Mouse (Mus musculus) ES-E14 (cell line): ENCODE measurements around the gene Cfap61. TPM values are rescaled to one million over a fixed set of nuclear protein-coding genes. Genes with fewer than 3 reads are reported as not detected.

ENCODE experiments used
- DNase-seq: peaks from one replicate; pipeline ENCODE4 v3.0.0-alpha.2; 2013; ENCODE audit warnings: low read depth, low spot score
- H3K27ac ChIP-seq: 2 replicates; pipeline ENCODE4 v1.5.1; 2012; ENCODE audit warnings: low read depth, mild to moderate bottlenecking, low read length, moderate library complexity, mixed read lengths; ENCODE audit not compliant: poor library complexity, insufficient read depth, severe bottlenecking
- H3K36me3 ChIP-seq: 2 replicates; pipeline ENCODE4 v1.6.1; 2012; ENCODE audit warnings: mild to moderate bottlenecking, low read length, moderate library complexity, mixed read lengths; ENCODE audit not compliant: control insufficient read depth, poor library complexity, insufficient read depth, severe bottlenecking
- H3K4me1 ChIP-seq, 2 experiments: fragments of 150-350 bp in 1 of 2; sonication (generic) in 1 of 2; 2 replicates each; pipeline ENCODE4 v1.6.1; 2012; ENCODE audit warnings: low read length in 2 of 2, mild to moderate bottlenecking in 1 of 2, mixed read lengths in 1 of 2; ENCODE audit not compliant: control insufficient read depth in 2 of 2, insufficient read depth in 2 of 2, poor library complexity in 1 of 2
- H3K4me3 ChIP-seq, 2 experiments: fragments of 150-350 bp in 1 of 2; sonication (generic) in 1 of 2; 2 replicates each; pipeline ENCODE4 v1.5.1; 2012; ENCODE audit warnings: low read length in 2 of 2, low read depth in 1 of 2, mild to moderate bottlenecking in 1 of 2, mixed read lengths in 1 of 2; ENCODE audit not compliant: insufficient read depth in 1 of 2, poor library complexity in 1 of 2, severe bottlenecking in 1 of 2
- H3K9ac ChIP-seq: 2 replicates; pipeline ENCODE4 v1.6.1; 2012; ENCODE audit warnings: low read depth, mild to moderate bottlenecking, low read length, mixed read lengths; ENCODE audit not compliant: poor library complexity, insufficient read depth, severe bottlenecking
- H3K9me3 ChIP-seq: fragments of 150-350 bp; sonication (generic); 2 replicates; pipeline ENCODE4 v1.6.1; 2012; ENCODE audit warnings: low read depth, mild to moderate bottlenecking, low read length; ENCODE audit not compliant: control insufficient read depth, insufficient read depth
- CHD2 ChIP-seq: IDR thresholded peaks from 2 replicates; pipeline ENCODE4 v1.6.1; 2014; ENCODE audit warnings: mild to moderate bottlenecking, low read depth, low read length, inconsistent platforms
- HCFC1 ChIP-seq: IDR thresholded peaks from 2 replicates; pipeline ENCODE4 v1.6.1; 2012; ENCODE audit warnings: low read length, inconsistent platforms, borderline replicate concordance; ENCODE audit not compliant: insufficient read depth
- MAFK ChIP-seq: IDR thresholded peaks from 2 replicates; pipeline ENCODE4 v1.6.1; 2014; ENCODE audit warnings: mild to moderate bottlenecking, low read depth, low read length, inconsistent platforms; ENCODE audit not compliant: insufficient read depth
- ZC3H11A ChIP-seq: IDR thresholded peaks from 2 replicates; pipeline ENCODE4 v1.6.1; 2012; ENCODE audit warnings: low read depth, mild to moderate bottlenecking, inconsistent platforms, low read length, borderline replicate concordance
- ZNF384 ChIP-seq: IDR thresholded peaks from 2 replicates; pipeline ENCODE4 v1.6.1; 2012; ENCODE audit warnings: low read depth, low read length, inconsistent platforms
- in situ Hi-C, 2 experiments: fragments of 600-800 bp; cut with MboI; formaldehyde crosslinking; loops; one replicate each; pipeline ENCODE4 v1.15.1; 2025; ENCODE audit warnings: low sequenced_read_pairs in 2 of 2, inconsistent platforms in 1 of 2; ENCODE audit not compliant: unreplicated experiment in 2 of 2
- total RNA-seq: library from RNA; depleted of rRNA; stranded (reverse); fragments of 300-350 nt; gene quantifications from 2 replicates; pipeline ENCODE4 v1.2.3, GENCODE M21; 2012

Cfap61 gene
- total RNA-seq, 1 experiment, result 0.45 TPM

- Histone ChIP-seq H3K4me1 (no peaks in the 10 kb centered on the region), H3K9ac (no peak overlapping the region), H3K36me3 (no peaks in the 10 kb centered on the region), H3K27ac (no peak overlapping the region), H3K4me3 (no peak overlapping the region), H3K9me3 (no peaks in the 10 kb centered on the region)
- in situ Hi-C loops, result loop anchor here (25.0 kb wide), 2 partner anchors 263 to 463 kb away; partner anchors contain the start of gene Insm1 (in 1 of the 2)
- no peak for DNase-seq
- TF ChIP-seq MAFK, result no peak
- no peak for TF ChIP-seq HCFC1
Measured at GRCm38 (mm10) chr2:145949475-145950068, 15.0 kb downstream of the Cfap61 start.

GRCm38 (mm10) chr2:145950239-145950638 is 15.7 kb downstream of the Cfap61 start:
- TF ChIP-seq ZNF384 (no peak), CHD2 (no peak), HCFC1 (no peak), MAFK (no peak), ZC3H11A (no peak)
- Histone ChIP-seq H3K4me3 (no peak overlapping the region), H3K4me1 (no peaks in the 10 kb centered on the region), H3K9me3 (no peaks in the 10 kb centered on the region), H3K36me3 (no peaks in the 10 kb centered on the region), H3K27ac (no peak overlapping the region), H3K9ac (no peak overlapping the region)
- in situ Hi-C loops, result loop anchor here (25.0 kb wide), 2 partner anchors 262 to 462 kb away; partner anchors contain the start of gene Insm1 (in 1 of the 2)
- no peak for DNase-seq

- in situ Hi-C loops, result loop anchor here (25.0 kb wide), 2 partner anchors 260 to 460 kb away; partner anchors contain the start of gene Insm1 (in 1 of the 2)
- TF ChIP-seq HCFC1, result no peak
- TF ChIP-seq ZC3H11A, result no peak
- no peak for TF ChIP-seq ZNF384
- no peaks in the 10 kb centered on the region for H3K36me3 ChIP-seq
Measured at GRCm38 (mm10) chr2:145952726-145953125, 18.1 kb downstream of the Cfap61 start.

GRCm38 (mm10) chr2:145955844-145956243 is 21.3 kb downstream of the Cfap61 start:
- Histone ChIP-seq H3K27ac (no peak overlapping the region), H3K36me3 (no peaks in the 10 kb centered on the region), H3K4me3 (no peak overlapping the region), H3K4me1 (no peaks in the 10 kb centered on the region), H3K9ac (no peak overlapping the region), H3K9me3 (no peaks in the 10 kb centered on the region)
- TF ChIP-seq CHD2 (no peak), HCFC1 (no peak), ZC3H11A (no peak), ZNF384 (no peak), MAFK (no peak)
- in situ Hi-C loops, result loop anchor here (25.0 kb wide), 2 partner anchors 256 to 456 kb away; partner anchors contain the start of gene Insm1 (in 1 of the 2)
- no peak for DNase-seq

More at GRCm38 (mm10) chr2:145952726-145953125, 18.1 kb downstream of the Cfap61 start:
- no peak overlapping the region for H3K4me3 ChIP-seq
- no peaks in the 10 kb centered on the region for H3K9me3 ChIP-seq
- no peak overlapping the region for H3K9ac ChIP-seq
- no peaks in the 10 kb centered on the region for H3K4me1 ChIP-seq
- no peak for DNase-seq
- H3K27ac ChIP-seq, result no peak overlapping the region
